Mouse (Mus musculus) E14TG2a.4 (cell line): ENCODE measurements around the gene Trio.
A peak's percentile ranks its signal among the peaks of the same experiment; 100 is the strongest.

Experiments used
- H3K27me3 ChIP-seq: 2 replicates; pipeline ENCODE4 v1.6.1; 2014; ENCODE audit warnings: low read length, control low read depth; ENCODE audit not compliant: insufficient read depth
- H3K36me3 ChIP-seq: 2 replicates; pipeline ENCODE4 v1.6.1; 2014; ENCODE audit warnings: low read length, control low read depth; ENCODE audit not compliant: insufficient read depth
- H3K4me1 ChIP-seq: replicated peaks from 2 replicates; pipeline ENCODE4 v1.6.1; 2014; ENCODE audit warnings: low read depth, low read length, control low read depth
- H3K4me3 ChIP-seq: replicated peaks from 2 replicates; pipeline ENCODE4 v1.5.1; 2014; ENCODE audit warnings: mild to moderate bottlenecking, low read length
- H3K9me3 ChIP-seq: 2 replicates; pipeline ENCODE4 v1.6.1; 2014; ENCODE audit warnings: low read length, control low read depth
- CTCF ChIP-seq: conservative IDR thresholded peaks from 2 replicates; pipeline ENCODE4 v1.5.1; 2014; ENCODE audit warnings: low read length
- NANOG ChIP-seq: IDR thresholded peaks from 2 replicates; pipeline ENCODE4 v1.6.1; 2014; ENCODE audit warnings: borderline replicate concordance, low read length, mixed read lengths
- POU5F1 ChIP-seq: IDR thresholded peaks from 2 replicates; pipeline ENCODE4 v1.6.1; 2014; ENCODE audit warnings: low read length, borderline replicate concordance

The Trio gene

GRCm38 (mm10) chr15:27925865-27926264 is 99.8 kb downstream of the Trio start:
- Histone ChIP-seq H3K4me3 (no peak overlapping the region), H3K4me1 (peaks cover 30% of the 10 kb centered on the region), H3K36me3 (no peaks in the 10 kb centered on the region), H3K9me3 (no peaks in the 10 kb centered on the region), H3K27me3 (peaks cover 65% of the 10 kb centered on the region)
- TF ChIP-seq POU5F1 = no peak
- TF ChIP-seq CTCF = no peak
- TF ChIP-seq NANOG = no peak

GRCm38 (mm10) chr15:27925004-27925635 is 100.5 kb downstream of the Trio start:
- no peak overlapping the region for H3K4me3 ChIP-seq
- TF ChIP-seq CTCF (no peak), NANOG (no peak), POU5F1 (no peak)
- no peaks in the 10 kb centered on the region for H3K36me3 ChIP-seq
- H3K4me1 ChIP-seq = peaks cover 30% of the 10 kb centered on the region
- H3K27me3 ChIP-seq = peaks cover 65% of the 10 kb centered on the region
- H3K9me3 ChIP-seq = no peaks in the 10 kb centered on the region

- Histone ChIP-seq H3K27me3 (peaks cover 61% of the 10 kb centered on the region), H3K36me3 (no peaks in the 10 kb centered on the region), H3K4me1 (peaks cover 34% of the 10 kb centered on the region), H3K4me3 (no peak overlapping the region), H3K9me3 (no peaks in the 10 kb centered on the region)
- TF ChIP-seq CTCF = no peak
- TF ChIP-seq NANOG = no peak
- no peak for TF ChIP-seq POU5F1
Measured at GRCm38 (mm10) chr15:27923987-27924341, 101.7 kb downstream of the Trio start.

- no peak overlapping the region for H3K4me3 ChIP-seq
- no peaks in the 10 kb centered on the region for H3K9me3 ChIP-seq
- peaks cover 61% of the 10 kb centered on the region for H3K27me3 ChIP-seq
- peaks cover 34% of the 10 kb centered on the region for H3K4me1 ChIP-seq
- TF ChIP-seq CTCF (no peak), NANOG (no peak), POU5F1 (no peak)
- no peaks in the 10 kb centered on the region for H3K36me3 ChIP-seq
Measured at GRCm38 (mm10) chr15:27923280-27923986, 102.2 kb downstream of the Trio start.

- Histone ChIP-seq H3K9me3 (no peaks in the 10 kb centered on the region), H3K36me3 (no peaks in the 10 kb centered on the region), H3K4me1 (peaks cover 30% of the 10 kb centered on the region), H3K4me3 (no peak overlapping the region), H3K27me3 (peaks cover 47% of the 10 kb centered on the region)
- TF ChIP-seq POU5F1 (no peak), NANOG (no peak), CTCF (no peak)
Measured at GRCm38 (mm10) chr15:27920751-27921150, 104.9 kb downstream of the Trio start.

- Histone ChIP-seq H3K27me3 (peaks cover 36% of the 10 kb centered on the region), H3K9me3 (no peaks in the 10 kb centered on the region), H3K36me3 (no peaks in the 10 kb centered on the region), H3K4me1 (peaks cover 22% of the 10 kb centered on the region), H3K4me3 (no peak overlapping the region)
- no peak for TF ChIP-seq POU5F1
- no peak for TF ChIP-seq NANOG
- peak; percentile 66 for TF ChIP-seq CTCF
Measured at GRCm38 (mm10) chr15:27919540-27919939, 106.1 kb downstream of the Trio start.

- H3K27me3 ChIP-seq = peaks cover 32% of the 10 kb centered on the region
- TF ChIP-seq POU5F1 (no peak), NANOG (no peak), CTCF (no peak)
- H3K9me3 ChIP-seq = no peaks in the 10 kb centered on the region
- peaks cover 20% of the 10 kb centered on the region for H3K4me1 ChIP-seq
- H3K36me3 ChIP-seq = no peaks in the 10 kb centered on the region
- no peak overlapping the region for H3K4me3 ChIP-seq
Measured at GRCm38 (mm10) chr15:27918798-27919197, 106.8 kb downstream of the Trio start.

- H3K4me3 ChIP-seq = no peak overlapping the region
- H3K4me1 ChIP-seq = peaks cover 4% of the 10 kb centered on the region; the same call in 1 of the 2 replicates
- TF ChIP-seq CTCF = no peak
- TF ChIP-seq NANOG = no peak
- TF ChIP-seq POU5F1 = no peak
- no peaks in the 10 kb centered on the region for H3K9me3 ChIP-seq
- peaks cover 23% of the 10 kb centered on the region for H3K27me3 ChIP-seq
- no peaks in the 10 kb centered on the region for H3K36me3 ChIP-seq
Measured at GRCm38 (mm10) chr15:27916204-27916603, 109.4 kb downstream of the Trio start.
